Mouse (Mus musculus) ES-E14 (cell line): ENCODE data around the gene Afap1.

ENCODE experiments used
- CHD2 ChIP-seq: IDR thresholded peaks from 2 replicates; pipeline ENCODE4 v1.6.1; 2014; ENCODE audit warnings: mild to moderate bottlenecking, low read depth, low read length, inconsistent platforms
- MAFK ChIP-seq: IDR thresholded peaks from 2 replicates; pipeline ENCODE4 v1.6.1; 2014; ENCODE audit warnings: mild to moderate bottlenecking, low read depth, low read length, inconsistent platforms; ENCODE audit not compliant: insufficient read depth
- ZC3H11A ChIP-seq: IDR thresholded peaks from 2 replicates; pipeline ENCODE4 v1.6.1; 2012; ENCODE audit warnings: low read depth, mild to moderate bottlenecking, inconsistent platforms, low read length, borderline replicate concordance
- ZNF384 ChIP-seq: IDR thresholded peaks from 2 replicates; pipeline ENCODE4 v1.6.1; 2012; ENCODE audit warnings: low read depth, low read length, inconsistent platforms

GRCm38 (mm10) chr5:35954055-35954718, 61.1 kb downstream of the Afap1 start:
- TF ChIP-seq CHD2: no peak
- TF ChIP-seq ZC3H11A: no peak
- TF ChIP-seq ZNF384: no peak
- no peak for TF ChIP-seq MAFK
